14 mouse cellular contexts compared by ENCODE assay signal in genomic region chr3:68535160-68535728, GRCm38 (mm10).
DNase-seq lines count a peak whose midpoint lies in the region; ATAC-seq lines count a peak whose summit lies in the region.
"Had no signal": no experiment of that assay in that cellular context is flagged by ENCODE, and none has a peak within 500 bp of the region (broad histone marks: within the 10 kb centered on the region; RNA-seq: fewer than 3 reads in every experiment).

No protein-coding gene starts in this region.

- H3K9ac ChIP-seq in heart, embryonic 11.5 days (ENCODE audit: low read depth, low read length): no peak overlapping the region
- no peak overlapping the region for H3K9ac ChIP-seq in kidney, embryonic 15.5 days
- no peak overlapping the region for H3K9ac ChIP-seq in midbrain, embryonic 15.5 days
- H3K9ac ChIP-seq in midbrain, embryonic 14.5 days (replicated peaks; ENCODE audit: low read length): no peak overlapping the region
- H3K9ac ChIP-seq in stomach, embryonic 16.5 days (ENCODE audit: low read length): no peak overlapping the region
- H3K9ac ChIP-seq: limb, embryonic 12.5 days; liver, embryonic 15.5 days had no signal

- no peaks in the 10 kb centered on the region for H3K27me3 ChIP-seq in heart, embryonic 11.5 days (ENCODE audit: control insufficient read depth, insufficient read depth, low read length)
- no peaks in the 10 kb centered on the region for H3K27me3 ChIP-seq in kidney, embryonic 15.5 days
- no peaks in the 10 kb centered on the region for H3K27me3 ChIP-seq in midbrain, embryonic 15.5 days (replicated peaks)
- no peaks in the 10 kb centered on the region for H3K27me3 ChIP-seq in midbrain, embryonic 14.5 days (ENCODE audit: control insufficient read depth, insufficient read depth, low read length)
- H3K27me3 ChIP-seq in stomach, embryonic 16.5 days (ENCODE audit: control insufficient read depth, insufficient read depth, low read length): no peaks in the 10 kb centered on the region
- H3K27me3 ChIP-seq: liver, embryonic 15.5 days had no signal

- ATAC-seq in heart, embryonic 11.5 days (replicated peaks; ENCODE audit: insufficient number of reproducible peaks, low FRiP score, low TSS enrichment): peak; percentile 36; the same call in 1 of the 2 replicates
- peak; percentile 33 for ATAC-seq in kidney, embryonic 15.5 days (replicated peaks; ENCODE audit: low FRiP score)
- peak; percentile 27; the same call in 1 of the 2 replicates for ATAC-seq in midbrain, embryonic 15.5 days (replicated peaks)
- ATAC-seq in midbrain, embryonic 14.5 days (ENCODE audit: low FRiP score, low TSS enrichment): no peak
- ATAC-seq in stomach, embryonic 16.5 days (ENCODE audit: insufficient read depth, low FRiP score): peak; percentile 56; the same call in 1 of the 2 replicates

- no peak overlapping the region for H3K4me3 ChIP-seq in heart, embryonic 11.5 days (ENCODE audit: low read depth, low read length)
- H3K4me3 ChIP-seq in kidney, embryonic 15.5 days (replicated peaks): no peak overlapping the region
- no peak overlapping the region for H3K4me3 ChIP-seq in midbrain, embryonic 15.5 days
- no peak overlapping the region for H3K4me3 ChIP-seq in midbrain, embryonic 14.5 days (replicated peaks; ENCODE audit: low read depth, low read length)
- H3K4me3 ChIP-seq in stomach, embryonic 16.5 days (replicated peaks; ENCODE audit: low read length): no peak overlapping the region
- H3K4me3 ChIP-seq: left cerebral cortex, adult 2 months; limb, embryonic 12.5 days; liver, embryonic 15.5 days; megakaryocyte, embryonic 14.5 days had no signal

- H3K4me2 ChIP-seq in heart, embryonic 11.5 days: no peak overlapping the region
- no peak overlapping the region for H3K4me2 ChIP-seq in kidney, embryonic 15.5 days
- no peak overlapping the region for H3K4me2 ChIP-seq in midbrain, embryonic 15.5 days
- no peak overlapping the region for H3K4me2 ChIP-seq in midbrain, embryonic 14.5 days (ENCODE audit: low read length)
- H3K4me2 ChIP-seq in stomach, embryonic 16.5 days (ENCODE audit: low read depth, low read length): no peak overlapping the region
- H3K4me2 ChIP-seq: limb, embryonic 12.5 days; liver, embryonic 15.5 days had no signal

- no peaks in the 10 kb centered on the region for H3K36me3 ChIP-seq in heart, embryonic 11.5 days (ENCODE audit: control insufficient read depth, insufficient read depth, low read length)
- no peaks in the 10 kb centered on the region for H3K36me3 ChIP-seq in kidney, embryonic 15.5 days
- no peaks in the 10 kb centered on the region for H3K36me3 ChIP-seq in midbrain, embryonic 15.5 days (replicated peaks)
- H3K36me3 ChIP-seq in midbrain, embryonic 14.5 days (ENCODE audit: control insufficient read depth, insufficient read depth, low read length): no peaks in the 10 kb centered on the region
- H3K36me3 ChIP-seq in stomach, embryonic 16.5 days (ENCODE audit: control insufficient read depth, insufficient read depth, low read length): 0 out of 2 replicates have a peak, but pooled peaks cover 4% of the 10 kb centered on the region
- H3K36me3 ChIP-seq: limb, embryonic 12.5 days; liver, embryonic 15.5 days had no signal

- H3K4me1 ChIP-seq in heart, embryonic 11.5 days (ENCODE audit: control insufficient read depth, insufficient read depth, low read length): peaks cover 27% of the 10 kb centered on the region
- H3K4me1 ChIP-seq in kidney, embryonic 15.5 days: peaks cover 17% of the 10 kb centered on the region
- no peaks in the 10 kb centered on the region for H3K4me1 ChIP-seq in midbrain, embryonic 15.5 days
- H3K4me1 ChIP-seq in midbrain, embryonic 14.5 days (ENCODE audit: control insufficient read depth, insufficient read depth, low read length): no peaks in the 10 kb centered on the region
- peaks cover 8% of the 10 kb centered on the region; the same call in 1 of the 2 replicates for H3K4me1 ChIP-seq in stomach, embryonic 16.5 days (ENCODE audit: control insufficient read depth, insufficient read depth, low read length)
- H3K4me1 ChIP-seq: liver, embryonic 15.5 days had no signal

- DNase-seq in heart, adult 8-10 months (ENCODE audit: low spot score): no peak
- DNase-seq in kidney, adult 11 months: no peak
- DNase-seq in midbrain, embryonic 14.5 days: no peak
- no peak for DNase-seq in gastrocnemius, postnatal 25 days
- DNase-seq: B cell, adult 2 months; cerebellum, postnatal 25 days had no signal

- peak overlapping the region; percentile 75 for H3K27ac ChIP-seq in heart, embryonic 11.5 days (ENCODE audit: low read depth, low read length)
- H3K27ac ChIP-seq in kidney, embryonic 15.5 days: peak overlapping the region; percentile 71
- no peak overlapping the region for H3K27ac ChIP-seq in midbrain, embryonic 15.5 days
- H3K27ac ChIP-seq in midbrain, embryonic 14.5 days (replicated peaks; ENCODE audit: low read depth, low read length): no peak overlapping the region
- no peak overlapping the region for H3K27ac ChIP-seq in stomach, embryonic 16.5 days (ENCODE audit: low read length)
- H3K27ac ChIP-seq: left cerebral cortex, adult 2 months; limb, embryonic 12.5 days; liver, embryonic 15.5 days had no signal

- H3K9me3 ChIP-seq in heart, embryonic 11.5 days (replicated peaks; ENCODE audit: control insufficient read depth, low read length): no peaks in the 10 kb centered on the region
- no peaks in the 10 kb centered on the region for H3K9me3 ChIP-seq in kidney, embryonic 15.5 days (replicated peaks)
- no peaks in the 10 kb centered on the region for H3K9me3 ChIP-seq in midbrain, embryonic 15.5 days
- H3K9me3 ChIP-seq in midbrain, embryonic 14.5 days (ENCODE audit: control insufficient read depth, low read length): no peaks in the 10 kb centered on the region; the same call in 1 of the 2 replicates
- H3K9me3 ChIP-seq in stomach, embryonic 16.5 days (replicated peaks; ENCODE audit: control insufficient read depth, low read length): 0 out of 2 replicates have a peak, but pooled peaks cover 10% of the 10 kb centered on the region
- H3K9me3 ChIP-seq: liver, embryonic 15.5 days had no signal

- WGBS in heart, embryonic 11.5 days (ENCODE audit: insufficient replicate concordance): 69% methylated on average over 7 of the region's 7 CpGs
- 80% methylated on average over 7 of the region's 7 CpGs for WGBS in kidney, embryonic 15.5 days
- 77% methylated on average over 7 of the region's 7 CpGs for WGBS in midbrain, embryonic 15.5 days
- 74% methylated on average over 7 of the region's 7 CpGs for WGBS in midbrain, embryonic 14.5 days
- WGBS in stomach, embryonic 16.5 days: 74% methylated on average over 7 of the region's 7 CpGs

Comparison
In these comparisons a context has a peak if more than half of its experiments do, and no peak if none do; other contexts are left out.
1. H3K27ac ChIP-seq: peak in heart, embryonic 11.5 days (single experiment) and kidney, embryonic 15.5 days (single experiment); none in midbrain, embryonic 15.5 days (single experiment), midbrain, embryonic 14.5 days (single experiment) and stomach, embryonic 16.5 days (single experiment).